Mouse (Mus musculus): ENCODE data around the gene Prss29. TPM values are rescaled to one million over a fixed set of nuclear protein-coding genes. Genes with fewer than 3 reads are reported as not detected.

Gene Prss29
- polyA plus RNA-seq (2016; fragmentation: Nextera tagmentation; extraction: Ambion mirVana): not detected in 2 replicates

GRCm38 (mm10) chr17:25318354-25318753 is at the start of gene Prss29:
Gene Prss29, plus strand, starts transcription at chr17:25318654.
- 78% methylated on average over 5 of the region's 5 CpGs for WGBS
- ATAC-seq (ENCODE audit: insufficient number of reproducible peaks, insufficient read depth, low FRiP score, low TSS enrichment, low read depth): no peak
- no peak within 1 kb of the TSS for H3K4me2 ChIP-seq
- H3K4me1 ChIP-seq (replicated peaks): no peaks in the 10 kb centered on the region
- H3K4me3 ChIP-seq (replicated peaks): no peak within 1 kb of the TSS
- H3K27ac ChIP-seq: no peak within 1 kb of the TSS
- H3K36me3 ChIP-seq: no peaks in the 10 kb centered on the region
- H3K27me3 ChIP-seq: no peaks in the 10 kb centered on the region; the same call in 1 of the 2 replicates
- H3K9me3 ChIP-seq: no peaks in the 10 kb centered on the region
- no peak within 1 kb of the TSS for H3K9ac ChIP-seq (replicated peaks)

DNA sequence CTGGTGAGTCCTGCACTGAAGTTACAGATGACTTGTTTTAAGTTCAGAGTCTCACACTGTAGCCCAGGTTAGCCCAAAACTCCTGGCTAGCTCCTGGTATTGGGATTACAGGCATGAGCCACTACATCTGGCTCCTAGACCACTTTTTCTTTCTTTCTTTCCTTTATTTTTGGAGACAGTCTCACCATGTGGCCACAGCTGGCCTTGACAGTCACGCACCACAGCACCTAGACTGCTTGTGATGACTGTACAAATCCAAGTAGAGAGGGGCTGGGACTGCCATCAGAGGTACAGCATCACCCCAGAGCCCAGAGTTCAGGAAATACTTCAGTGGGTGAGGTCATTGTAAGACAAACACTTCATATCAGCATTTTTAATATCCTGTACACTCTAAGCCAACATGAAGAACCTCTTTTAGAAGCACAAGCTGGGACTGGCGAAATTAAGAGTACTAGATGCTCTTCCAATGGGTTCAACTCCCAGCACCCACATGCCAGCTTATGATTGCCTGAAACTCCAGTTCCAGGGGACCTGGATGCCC is 47.6 kb upstream of the Prss29 start:
- ATAC-seq (ENCODE audit: insufficient number of reproducible peaks, insufficient read depth, low FRiP score, low TSS enrichment, low read depth): no peak
- Histone ChIP-seq H3K9me3 (no peaks in the 10 kb centered on the region), H3K36me3 (peaks cover 51% of the 10 kb centered on the region), H3K4me3 (replicated peaks) (peak overlapping the region; percentile 97), H3K9ac (replicated peaks) (peak overlapping the region; percentile 98), H3K4me1 (replicated peaks) (peaks cover 28% of the 10 kb centered on the region), H3K4me2 (peak overlapping the region; percentile 97), H3K27ac (no peak overlapping the region), H3K27me3 (no peaks in the 10 kb centered on the region)
- 84% methylated on average over 2 of the region's 2 CpGs for WGBS

- Histone ChIP-seq H3K9ac (replicated peaks) (peak overlapping the region; percentile 98), H3K4me3 (replicated peaks) (peak overlapping the region; percentile 97)
- under 1% methylated on average over 10 of the region's 10 CpGs for WGBS
Observed at GRCm38 (mm10) chr17:25272326-25272725, 46.1 kb upstream of the Prss29 start.

DNA sequence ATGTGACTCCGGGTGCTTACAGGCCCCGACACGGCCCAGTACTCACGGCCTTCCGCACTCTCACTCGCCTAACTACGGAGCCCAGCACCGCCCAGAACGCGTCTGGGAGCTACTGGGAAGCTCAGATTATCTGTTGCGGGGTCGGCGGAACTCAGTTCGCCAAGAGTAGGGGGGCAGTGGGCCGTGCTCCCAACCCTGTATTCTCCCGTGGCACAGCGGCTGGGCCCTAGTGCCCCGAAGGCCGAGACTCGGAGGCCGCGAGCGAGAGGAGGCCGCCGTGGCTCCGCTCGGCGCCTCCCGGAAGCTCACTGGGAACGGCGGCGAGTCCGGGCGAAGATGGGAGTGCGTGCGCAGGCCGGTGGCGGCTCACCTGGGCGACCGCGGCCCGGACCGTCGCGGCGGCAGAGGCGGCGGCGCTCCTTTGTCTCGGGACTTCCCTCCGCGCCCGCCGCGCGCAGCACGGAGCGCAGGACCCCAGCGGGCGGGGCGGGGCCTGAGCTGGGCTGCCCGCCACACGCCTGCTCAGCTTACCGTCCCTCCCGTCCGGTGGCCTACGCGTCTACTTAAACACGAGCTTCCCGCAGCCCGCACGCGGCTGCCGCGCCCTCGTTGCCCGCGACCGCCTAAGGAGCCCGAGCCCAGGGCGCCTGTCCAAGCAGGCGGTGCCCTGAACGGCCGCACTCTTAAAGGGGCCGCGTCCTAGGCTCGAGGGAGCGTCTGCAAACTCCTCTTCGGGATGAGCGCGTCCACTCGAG is 45.3 kb upstream of the Prss29 start:
- Histone ChIP-seq H3K9me3 (no peaks in the 10 kb centered on the region), H3K27me3 (no peaks in the 10 kb centered on the region), H3K4me2 (peak overlapping the region; percentile 97), H3K4me1 (replicated peaks) (peaks cover 28% of the 10 kb centered on the region), H3K4me3 (replicated peaks) (peak overlapping the region; percentile 97), H3K36me3 (peaks cover 29% of the 10 kb centered on the region), H3K9ac (replicated peaks) (peak overlapping the region; percentile 98), H3K27ac (peak overlapping the region; percentile 99)
- peak; percentile 91 for ATAC-seq (ENCODE audit: insufficient number of reproducible peaks, insufficient read depth, low FRiP score, low TSS enrichment, low read depth)
- WGBS: under 1% methylated on average over 91 of the region's 92 CpGs

More at GRCm38 (mm10) chr17:25272326-25272725, 46.1 kb upstream of the Prss29 start:
- Histone ChIP-seq H3K4me1 (replicated peaks) (peaks cover 28% of the 10 kb centered on the region), H3K9me3 (no peaks in the 10 kb centered on the region), H3K27ac (peak overlapping the region; percentile 99), H3K4me2 (peak overlapping the region; percentile 97), H3K36me3 (peaks cover 37% of the 10 kb centered on the region), H3K27me3 (no peaks in the 10 kb centered on the region)
- ATAC-seq (ENCODE audit: insufficient number of reproducible peaks, insufficient read depth, low FRiP score, low TSS enrichment, low read depth): no peak

DNA sequence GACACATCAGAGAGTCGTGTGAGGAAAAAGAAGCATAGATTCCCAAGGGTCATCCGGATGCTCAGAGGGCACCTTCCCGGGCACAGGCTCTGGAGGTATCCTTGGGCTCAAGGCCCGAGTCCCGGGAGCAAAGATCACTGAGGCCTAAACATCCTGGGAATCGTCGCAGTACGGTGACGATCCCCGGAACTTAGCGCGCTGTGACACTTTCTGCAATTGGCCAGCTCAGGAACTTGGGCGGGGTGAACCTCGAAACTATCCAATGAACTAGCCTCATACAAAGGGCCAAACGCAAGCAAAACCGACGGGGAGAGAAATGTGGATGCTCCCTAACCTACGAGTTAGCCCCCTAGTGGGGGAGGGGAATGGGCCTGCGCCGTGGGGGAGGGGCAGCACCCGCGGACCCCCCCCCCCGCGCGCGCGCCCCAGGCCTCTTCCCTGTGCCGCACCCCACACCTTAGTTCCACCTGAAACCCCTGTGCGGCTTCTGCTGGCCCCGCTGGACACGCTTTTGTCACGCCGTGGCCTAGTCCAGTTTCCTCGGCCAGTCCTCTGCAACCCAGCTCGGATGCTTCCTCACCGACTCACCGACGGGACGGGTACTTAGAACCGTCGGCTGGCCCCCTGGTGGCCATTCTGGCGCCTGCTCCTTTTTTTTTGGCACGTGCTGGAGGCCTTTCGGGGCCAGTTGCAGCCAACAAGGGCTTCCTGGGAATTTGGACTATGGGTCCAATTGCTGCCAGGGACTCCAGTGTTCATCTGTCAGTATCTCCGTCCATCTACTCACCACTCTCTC is 44.5 kb upstream of the Prss29 start:
- H3K27ac ChIP-seq: peak overlapping the region; percentile 99
- under 1% methylated on average over 45 of the region's 45 CpGs for WGBS
- H3K4me3 ChIP-seq (replicated peaks): peak overlapping the region; percentile 97
- H3K9ac ChIP-seq (replicated peaks): peak overlapping the region; percentile 98
- peak; percentile 84 for ATAC-seq (ENCODE audit: insufficient number of reproducible peaks, insufficient read depth, low FRiP score, low TSS enrichment, low read depth)
- no peaks in the 10 kb centered on the region for H3K9me3 ChIP-seq
- H3K4me2 ChIP-seq: peak overlapping the region; percentile 97
- no peaks in the 10 kb centered on the region for H3K27me3 ChIP-seq
- peaks cover 21% of the 10 kb centered on the region for H3K36me3 ChIP-seq
- H3K4me1 ChIP-seq (replicated peaks): peaks cover 28% of the 10 kb centered on the region

GRCm38 (mm10) chr17:25274571-25275346 is 43.7 kb upstream of the Prss29 start, which contains the start of gene Ube2i:
Gene Ube2i, minus strand, starts transcription at chr17:25274622.
- H3K4me3 ChIP-seq (replicated peaks): peak within 1 kb of the TSS; percentile 97
- peaks cover 12% of the 10 kb centered on the region for H3K36me3 ChIP-seq
- peaks cover 28% of the 10 kb centered on the region for H3K4me1 ChIP-seq (replicated peaks)
- no peaks in the 10 kb centered on the region for H3K9me3 ChIP-seq
- WGBS: 81% methylated on average over 9 of the region's 9 CpGs
- peak within 1 kb of the TSS; percentile 99 for H3K27ac ChIP-seq
- ATAC-seq (ENCODE audit: insufficient number of reproducible peaks, insufficient read depth, low FRiP score, low TSS enrichment, low read depth): no peak
- H3K4me2 ChIP-seq: peak within 1 kb of the TSS; percentile 97
- peak within 1 kb of the TSS; percentile 98 for H3K9ac ChIP-seq (replicated peaks)
- H3K27me3 ChIP-seq: no peaks in the 10 kb centered on the region

- Histone ChIP-seq H3K4me1 (replicated peaks) (peaks cover 21% of the 10 kb centered on the region), H3K27ac (no peak overlapping the region), H3K36me3 (peaks cover 2% of the 10 kb centered on the region; the same call in 1 of the 2 replicates), H3K27me3 (no peaks in the 10 kb centered on the region), H3K4me3 (replicated peaks) (no peak overlapping the region), H3K9ac (replicated peaks) (no peak overlapping the region), H3K4me2 (no peak overlapping the region), H3K9me3 (no peaks in the 10 kb centered on the region)
- 95% methylated on average over 3 of the region's 3 CpGs for WGBS
- ATAC-seq (ENCODE audit: insufficient number of reproducible peaks, insufficient read depth, low FRiP score, low TSS enrichment, low read depth): no peak
Observed at GRCm38 (mm10) chr17:25275833-25276232, 42.6 kb upstream of the Prss29 start.

GRCm38 (mm10) chr17:25282133-25282532 is 36.3 kb upstream of the Prss29 start:
- Histone ChIP-seq H3K4me1 (replicated peaks) (no peaks in the 10 kb centered on the region), H3K9me3 (0 out of 2 replicates have a peak, but pooled peaks cover 4% of the 10 kb centered on the region), H3K4me2 (no peak overlapping the region), H3K4me3 (replicated peaks) (no peak overlapping the region), H3K9ac (replicated peaks) (no peak overlapping the region), H3K36me3 (no peaks in the 10 kb centered on the region), H3K27me3 (no peaks in the 10 kb centered on the region), H3K27ac (no peak overlapping the region)
- no peak for ATAC-seq (ENCODE audit: insufficient number of reproducible peaks, insufficient read depth, low FRiP score, low TSS enrichment, low read depth)
- WGBS: 43% methylated on average over 11 of the region's 11 CpGs

DNA sequence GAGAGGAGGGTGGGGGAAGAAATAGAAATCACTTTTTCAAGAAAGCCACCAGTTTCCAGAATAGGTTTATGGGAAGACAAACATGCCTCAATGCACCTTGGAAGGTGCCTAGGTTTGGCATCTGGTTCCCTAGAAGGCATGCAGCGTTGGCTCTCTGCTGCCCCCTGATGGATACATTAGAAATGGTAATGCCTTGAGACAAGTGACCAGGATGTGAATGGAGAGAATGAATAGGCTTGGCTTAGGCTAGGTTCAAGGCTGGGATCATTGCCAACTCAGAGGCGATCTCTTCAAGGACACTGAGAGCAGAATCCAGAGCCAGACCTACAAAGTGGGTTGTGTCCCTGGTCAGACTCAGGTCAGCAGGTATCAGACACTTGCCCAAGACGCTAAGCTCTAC is 33.4 kb upstream of the Prss29 start:
- H3K9ac ChIP-seq (replicated peaks): no peak overlapping the region

GRCm38 (mm10) chr17:25288842-25289241 is 29.6 kb upstream of the Prss29 start:
- no peaks in the 10 kb centered on the region for H3K4me1 ChIP-seq (replicated peaks)
- H3K4me2 ChIP-seq: no peak overlapping the region
- no peak overlapping the region for H3K4me3 ChIP-seq (replicated peaks)
- 10% methylated on average over 4 of the region's 4 CpGs for WGBS
- no peak overlapping the region for H3K9ac ChIP-seq (replicated peaks)
- H3K27ac ChIP-seq: no peak overlapping the region
- no peak for ATAC-seq (ENCODE audit: insufficient number of reproducible peaks, insufficient read depth, low FRiP score, low TSS enrichment, low read depth)
- H3K9me3 ChIP-seq: 0 out of 2 replicates have a peak, but pooled peaks cover under 1% of the 10 kb centered on the region
- no peaks in the 10 kb centered on the region for H3K36me3 ChIP-seq
- H3K27me3 ChIP-seq: 0 out of 2 replicates have a peak, but pooled peaks cover 3% of the 10 kb centered on the region

More for the DNA sequence above, 33.4 kb upstream of the Prss29 start:
- 24% methylated on average over 3 of the region's 3 CpGs for WGBS
- Histone ChIP-seq H3K4me3 (replicated peaks) (no peak overlapping the region), H3K36me3 (no peaks in the 10 kb centered on the region), H3K4me1 (replicated peaks) (no peaks in the 10 kb centered on the region), H3K9me3 (0 out of 2 replicates have a peak, but pooled peaks cover 4% of the 10 kb centered on the region), H3K4me2 (no peak overlapping the region), H3K27ac (no peak overlapping the region), H3K27me3 (0 out of 2 replicates have a peak, but pooled peaks cover 3% of the 10 kb centered on the region)
- ATAC-seq (ENCODE audit: insufficient number of reproducible peaks, insufficient read depth, low FRiP score, low TSS enrichment, low read depth): no peak
